Mouse (Mus musculus) intestine, postnatal 0 days (tissue): ENCODE data around the gene App. TPM values are rescaled to one million over a fixed set of nuclear protein-coding genes. Genes with fewer than 3 reads are reported as not detected.

ENCODE experiments used
- ATAC-seq: fragments of 200-750 bp; cut with Nextera tagmentation; 2 replicates; pipeline ENCODE4 v1.8.0; 2017; ENCODE audit warnings: mild to moderate bottlenecking, moderate TSS enrichment, moderate library complexity
- H3K27ac ChIP-seq: fragments of 300-500 bp; sonication (generic); 2 replicates; pipeline ENCODE4 v1.5.1; 2014; ENCODE audit warnings: mild to moderate bottlenecking, low read depth, low read length, moderate library complexity
- H3K27me3 ChIP-seq: fragments of 300-500 bp; sonication (generic); replicated peaks from 2 replicates; pipeline ENCODE4 v1.6.1; 2014; ENCODE audit warnings: low read length, mixed read lengths; ENCODE audit not compliant: control insufficient read depth, insufficient read depth
- H3K36me3 ChIP-seq: fragments of 300-500 bp; sonication (generic); 2 replicates; pipeline ENCODE4 v1.6.1; 2014; ENCODE audit warnings: mild to moderate bottlenecking, moderate library complexity; ENCODE audit not compliant: control insufficient read depth, insufficient read depth
- H3K4me1 ChIP-seq: fragments of 300-500 bp; sonication (generic); replicated peaks from 2 replicates; pipeline ENCODE4 v1.6.1; 2014; ENCODE audit warnings: antibody characterized with exemption, low read length, mixed read lengths; ENCODE audit not compliant: control insufficient read depth, insufficient read depth
- H3K4me2 ChIP-seq: fragments of 300-500 bp; sonication (generic); replicated peaks from 2 replicates; pipeline ENCODE4 v1.6.1; 2014; ENCODE audit warnings: low read depth, mild to moderate bottlenecking, moderate library complexity
- H3K4me3 ChIP-seq: fragments of 300-500 bp; sonication (generic); 2 replicates; pipeline ENCODE4 v1.5.1; 2014; ENCODE audit warnings: low read depth, low read length
- H3K9ac ChIP-seq: fragments of 300-500 bp; sonication (generic); 2 replicates; pipeline ENCODE4 v1.6.1; 2014; ENCODE audit warnings: mild to moderate bottlenecking, low read depth, low read length
- H3K9me3 ChIP-seq: fragments of 300-500 bp; sonication (generic); 2 replicates; pipeline ENCODE4 v1.6.1; 2016; ENCODE audit warnings: mixed run types; ENCODE audit not compliant: control insufficient read depth
- CTCF ChIP-seq: sonication (generic); IDR thresholded peaks from 2 replicates; pipeline ENCODE4 v1.5.1; 2016; ENCODE audit warnings: low read depth, mild to moderate bottlenecking, control low read depth, antibody characterized with exemption, moderate library complexity
- WGBS: fragments of 180-500 bp; shearing (Covaris S2); extraction: QIAGEN DNeasy Blood & Tissue Kit; methylation state at CpG from one replicate; pipeline ENCODE4 v1.1.7; 2014; 5-methylcytosine and 5-hydroxymethylcytosine counted together
- polyA plus RNA-seq: library from polyadenylated mRNA; unstranded; fragments of >200 nt; fragmentation: Nextera tagmentation; extraction: Ambion mirVana; gene quantifications from 2 replicates; pipeline ENCODE4 v1.2.1, GENCODE M21; 2015

App gene
- polyA plus RNA-seq, 1 experiment from 2014 or later = 191 TPM

- Histone ChIP-seq H3K9ac (no peak overlapping the region), H3K9me3 (no peaks in the 10 kb centered on the region), H3K36me3 (no peaks in the 10 kb centered on the region), H3K4me3 (no peak overlapping the region), H3K27ac (peak overlapping the region; percentile 76; the same call in 1 of the 2 replicates), H3K4me2 (peak overlapping the region; percentile 58), H3K27me3 (no peaks in the 10 kb centered on the region), H3K4me1 (peaks cover 9% of the 10 kb centered on the region)
- no peak for TF ChIP-seq CTCF
- ATAC-seq = peak; percentile 46; the same call in 1 of the 2 replicates
- WGBS = 37% methylated on average over 5 of the region's 5 CpGs
These were observed 41.4 kb downstream of the App start for GRCm38 (mm10) chr16:85132182-85132581.

- Histone ChIP-seq H3K4me1 (peaks cover 9% of the 10 kb centered on the region), H3K36me3 (no peaks in the 10 kb centered on the region), H3K4me2 (no peak overlapping the region), H3K4me3 (no peak overlapping the region), H3K9ac (no peak overlapping the region), H3K27me3 (no peaks in the 10 kb centered on the region), H3K9me3 (no peaks in the 10 kb centered on the region), H3K27ac (peak overlapping the region; percentile 28; the same call in 1 of the 2 replicates)
- ATAC-seq = no peak
- no peak for TF ChIP-seq CTCF
- WGBS = 74% methylated on average over 7 of the region's 7 CpGs
These were observed 42.6 kb downstream of the App start for GRCm38 (mm10) chr16:85130861-85131556.

- H3K9ac ChIP-seq = no peak overlapping the region
- H3K4me2 ChIP-seq = no peak overlapping the region
- no peak overlapping the region for H3K4me3 ChIP-seq
- H3K27ac ChIP-seq = peak overlapping the region; percentile 10; the same call in 1 of the 2 replicates
- H3K27me3 ChIP-seq = no peaks in the 10 kb centered on the region
- no peaks in the 10 kb centered on the region for H3K36me3 ChIP-seq
- no peaks in the 10 kb centered on the region for H3K9me3 ChIP-seq
- WGBS = 31% methylated on average over 13 of the region's 13 CpGs
- no peak for TF ChIP-seq CTCF
- H3K4me1 ChIP-seq = peaks cover 9% of the 10 kb centered on the region
- no peak for ATAC-seq
These were observed 44.6 kb downstream of the App start for GRCm38 (mm10) chr16:85128693-85129657.

- Histone ChIP-seq H3K27me3 (no peaks in the 10 kb centered on the region), H3K9me3 (no peaks in the 10 kb centered on the region), H3K27ac (no peak overlapping the region), H3K4me2 (no peak overlapping the region), H3K36me3 (no peaks in the 10 kb centered on the region), H3K9ac (no peak overlapping the region), H3K4me1 (peaks cover 9% of the 10 kb centered on the region), H3K4me3 (no peak overlapping the region)
- ATAC-seq = no peak
- 24% methylated on average over 5 of the region's 5 CpGs for WGBS
- no peak for TF ChIP-seq CTCF
These were observed 45.3 kb downstream of the App start for GRCm38 (mm10) chr16:85128347-85128664.

- Histone ChIP-seq H3K4me1 (peaks cover 9% of the 10 kb centered on the region), H3K4me3 (no peak overlapping the region), H3K36me3 (no peaks in the 10 kb centered on the region), H3K9me3 (no peaks in the 10 kb centered on the region), H3K9ac (no peak overlapping the region), H3K27me3 (no peaks in the 10 kb centered on the region), H3K27ac (no peak overlapping the region), H3K4me2 (no peak overlapping the region)
- WGBS = 75% methylated on average over 11 of the region's 11 CpGs
- ATAC-seq = no peak
- TF ChIP-seq CTCF = no peak
These were observed 45.8 kb downstream of the App start for GRCm38 (mm10) chr16:85127661-85128346.

- ATAC-seq = no peak
- no peaks in the 10 kb centered on the region for H3K27me3 ChIP-seq
- WGBS = 96% methylated on average over 4 of the region's 4 CpGs
These were observed 48.9 kb downstream of the App start for GRCm38 (mm10) chr16:85124649-85125048.

More at GRCm38 (mm10) chr16:85124649-85125048, 48.9 kb downstream of the App start:
- Histone ChIP-seq H3K9me3 (no peaks in the 10 kb centered on the region), H3K4me3 (no peak overlapping the region), H3K4me2 (no peak overlapping the region), H3K9ac (no peak overlapping the region), H3K36me3 (peaks cover under 1% of the 10 kb centered on the region; the same call in 1 of the 2 replicates), H3K4me1 (0 out of 2 replicates have a peak, but pooled peaks cover 3% of the 10 kb centered on the region), H3K27ac (no peak overlapping the region)
- TF ChIP-seq CTCF = no peak
